Mouse (Mus musculus) testis, adult 2 months (tissue): ENCODE data around the gene Cdc42ep1.

Source experiments
- CTCF ChIP-seq: fragments of 200-500 bp; IDR thresholded peaks from 2 replicates; pipeline ENCODE4 v1.5.1; 2012; ENCODE audit warnings: low read depth, mild to moderate bottlenecking, inconsistent platforms, low read length, moderate library complexity; ENCODE audit not compliant: control insufficient read depth, insufficient read depth, insufficient replicate concordance
- POLR2A ChIP-seq: fragments of 200-500 bp; IDR thresholded peaks from 2 replicates; pipeline ENCODE4 v1.6.1; 2012; ENCODE audit warnings: low read depth, mild to moderate bottlenecking, inconsistent platforms, low read length, moderate library complexity; ENCODE audit not compliant: control insufficient read depth

GRCm38 (mm10) chr15:78863852-78864253 is 21.4 kb downstream of the Cdc42ep1 start:
- TF ChIP-seq CTCF (no peak), POLR2A (no peak)
